Mouse (Mus musculus) forebrain, embryonic 10.5 days (tissue): ENCODE measurements around the gene Insl5. TPM values are rescaled to one million over a fixed set of nuclear protein-coding genes. Genes with fewer than 3 reads are reported as not detected.

Source experiments
- DNase-seq: peaks from one replicate; pipeline ENCODE4 v3.0.0-alpha.2; 2017; ENCODE audit warnings: low spot score; ENCODE audit errors: extremely low spot score
- H3K27ac ChIP-seq: fragments of 300-500 bp; sonication (generic); 2 replicates; pipeline ENCODE4 v1.5.1; 2016; ENCODE audit warnings: mild to moderate bottlenecking
- H3K27me3 ChIP-seq: fragments of 300-500 bp; sonication (generic); 2 replicates; pipeline ENCODE4 v1.6.1; 2016; ENCODE audit warnings: mild to moderate bottlenecking; ENCODE audit not compliant: poor library complexity, severe bottlenecking
- H3K36me3 ChIP-seq: fragments of 300-500 bp; sonication (generic); replicated peaks from 2 replicates; pipeline ENCODE4 v1.6.1; 2016; ENCODE audit warnings: mild to moderate bottlenecking, moderate library complexity
- H3K4me1 ChIP-seq: fragments of 300-500 bp; sonication (generic); 2 replicates; pipeline ENCODE4 v1.6.1; 2016
- H3K4me3 ChIP-seq: fragments of 300-500 bp; sonication (generic); 2 replicates; pipeline ENCODE4 v1.5.1; 2016; ENCODE audit warnings: mild to moderate bottlenecking, moderate library complexity
- H3K9me3 ChIP-seq: fragments of 300-500 bp; sonication (generic); 2 replicates; pipeline ENCODE4 v1.6.1; 2016; ENCODE audit warnings: mild to moderate bottlenecking, moderate library complexity
- WGBS: fragments of 180-500 bp; shearing (Covaris S2); methylation state at CpG from one replicate; pipeline ENCODE4 v1.1.7; 2016; 5-methylcytosine and 5-hydroxymethylcytosine counted together
- polyA plus RNA-seq: library from polyadenylated mRNA; unstranded; fragments of >200 nt; fragmentation: Nextera tagmentation; extraction: Ambion mirVana; gene quantifications from 2 replicates; pipeline ENCODE4 v1.2.1, GENCODE M21; 2016

Gene Insl5
- not detected in 2 replicates for polyA plus RNA-seq

DNA sequence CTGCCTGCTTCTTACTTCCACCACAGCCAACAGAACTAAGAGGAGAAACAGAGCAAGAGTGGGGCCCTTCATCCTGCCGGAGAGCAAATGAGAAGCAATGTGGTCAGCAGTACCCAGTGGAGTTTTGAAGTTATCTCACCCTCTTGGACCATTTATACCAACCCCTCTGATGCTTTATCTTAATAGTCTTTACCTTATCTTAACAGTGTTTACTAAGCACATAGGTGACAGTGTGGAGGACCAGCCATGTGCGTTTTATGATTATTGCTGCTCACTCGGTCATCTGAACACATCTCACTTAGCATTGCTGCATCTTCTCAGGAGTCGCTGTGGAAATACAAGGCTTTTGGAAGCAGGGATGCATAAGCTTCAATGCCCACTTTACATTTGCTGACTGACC lies at the start of gene Insl5:
Gene Insl5 (minus strand): TSS at position 222 of the 400 bp plus-strand sequence.
- no peak within 1 kb of the TSS for H3K27ac ChIP-seq
- H3K4me3 ChIP-seq = no peak within 1 kb of the TSS
- WGBS = 96% methylated on average over 4 of the region's 4 CpGs
- DNase-seq = no peak
- no peaks in the 10 kb centered on the region for H3K27me3 ChIP-seq
- 0 out of 2 replicates have a peak, but pooled peaks cover 3% of the 10 kb centered on the region for H3K4me1 ChIP-seq
- no peaks in the 10 kb centered on the region for H3K9me3 ChIP-seq
- H3K36me3 ChIP-seq = no peaks in the 10 kb centered on the region

- no peaks in the 10 kb centered on the region for H3K4me1 ChIP-seq
- 0 out of 2 replicates have a peak, but pooled peaks cover 7% of the 10 kb centered on the region for H3K36me3 ChIP-seq
- H3K4me3 ChIP-seq = no peak overlapping the region
- no peaks in the 10 kb centered on the region for H3K9me3 ChIP-seq
- 81% methylated on average over 3 of the region's 3 CpGs for WGBS
- DNase-seq = no peak
- H3K27me3 ChIP-seq = no peaks in the 10 kb centered on the region
- no peak overlapping the region for H3K27ac ChIP-seq
These were observed 44.0 kb upstream of the Insl5 start for GRCm38 (mm10) chr4:103070631-103071030.

DNA sequence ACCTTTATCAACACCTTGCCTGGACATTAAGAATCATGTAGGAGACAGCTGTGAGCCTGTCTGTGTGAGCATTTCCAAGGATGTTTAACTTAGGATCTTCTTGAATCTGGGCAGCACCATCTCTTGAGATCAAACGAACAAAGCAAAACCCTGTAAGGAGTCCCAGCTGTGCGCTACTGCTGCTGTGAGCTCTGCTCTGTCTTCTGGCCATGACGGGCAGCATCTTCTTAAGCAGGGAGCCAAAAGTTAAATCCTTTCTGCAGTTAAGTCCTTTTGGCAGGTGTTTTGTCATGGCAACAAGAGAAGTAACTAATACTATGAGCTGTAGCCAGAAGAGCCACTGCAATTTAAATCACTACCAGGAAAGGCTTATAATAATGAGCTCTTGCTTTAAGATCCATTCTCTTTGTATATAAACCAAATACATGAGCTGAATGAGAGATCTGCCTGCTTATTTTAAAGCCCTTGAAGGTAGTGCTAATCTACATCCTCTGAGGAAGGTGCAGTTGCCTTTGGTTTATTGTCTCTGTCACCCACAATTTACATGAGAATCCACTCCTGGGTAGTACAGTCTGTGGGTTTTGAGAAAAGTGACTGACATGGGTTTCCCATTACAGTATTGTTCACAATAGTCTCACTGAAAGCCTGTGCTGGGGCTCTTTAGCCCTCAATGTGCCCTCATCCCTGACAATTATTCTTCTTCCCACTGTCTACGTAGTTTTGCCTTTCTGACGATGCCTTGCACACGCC lies 41.4 kb upstream of the Insl5 start:
- 0 out of 2 replicates have a peak, but pooled peaks cover 3% of the 10 kb centered on the region for H3K36me3 ChIP-seq
- no peaks in the 10 kb centered on the region for H3K4me1 ChIP-seq
- 58% methylated on average over 6 of the region's 6 CpGs for WGBS
- H3K27me3 ChIP-seq = no peaks in the 10 kb centered on the region
- no peak for DNase-seq
- no peak overlapping the region for H3K4me3 ChIP-seq
- no peak overlapping the region for H3K27ac ChIP-seq
- H3K9me3 ChIP-seq = no peaks in the 10 kb centered on the region

- Histone ChIP-seq H3K4me3 (no peak overlapping the region), H3K27me3 (no peaks in the 10 kb centered on the region), H3K27ac (no peak overlapping the region), H3K4me1 (no peaks in the 10 kb centered on the region), H3K9me3 (no peaks in the 10 kb centered on the region), H3K36me3 (0 out of 2 replicates have a peak, but pooled peaks cover 3% of the 10 kb centered on the region)
- no peak for DNase-seq
- 89% methylated on average over 5 of the region's 5 CpGs for WGBS
These were observed 38.3 kb upstream of the Insl5 start for GRCm38 (mm10) chr4:103064976-103065375.

DNA sequence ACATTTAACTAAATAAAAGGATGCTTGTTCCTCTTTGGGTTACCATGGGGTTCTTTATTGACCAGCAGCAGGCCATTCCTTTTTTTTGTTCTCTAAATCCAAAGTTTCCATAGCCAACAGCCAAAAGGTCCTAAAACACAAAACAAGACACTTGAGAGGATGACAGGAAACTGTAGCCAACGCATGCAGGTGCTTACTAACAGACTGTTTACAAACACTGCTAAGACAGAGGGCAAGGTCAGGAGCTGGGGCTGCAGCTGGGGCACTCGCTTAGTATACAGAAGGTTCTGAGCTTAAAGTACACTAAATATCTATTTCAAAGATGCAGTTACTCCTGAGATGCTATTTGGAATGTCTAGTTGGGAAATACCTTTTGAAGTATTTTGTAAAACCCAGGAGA lies 37.8 kb upstream of the Insl5 start:
- no peak for DNase-seq
- Histone ChIP-seq H3K27me3 (no peaks in the 10 kb centered on the region), H3K27ac (no peak overlapping the region), H3K36me3 (peaks cover 6% of the 10 kb centered on the region), H3K9me3 (no peaks in the 10 kb centered on the region), H3K4me3 (no peak overlapping the region), H3K4me1 (no peaks in the 10 kb centered on the region)
- WGBS = 77% methylated on average over 2 of the region's 2 CpGs

- Histone ChIP-seq H3K9me3 (peaks cover 2% of the 10 kb centered on the region; the same call in 1 of the 2 replicates), H3K4me1 (no peaks in the 10 kb centered on the region), H3K27ac (no peak overlapping the region), H3K27me3 (no peaks in the 10 kb centered on the region), H3K36me3 (peaks cover 21% of the 10 kb centered on the region), H3K4me3 (no peak overlapping the region)
- WGBS = 88% methylated on average over 5 of the region's 5 CpGs
- no peak for DNase-seq
These were observed 30.3 kb upstream of the Insl5 start for GRCm38 (mm10) chr4:103056909-103057308.

DNA sequence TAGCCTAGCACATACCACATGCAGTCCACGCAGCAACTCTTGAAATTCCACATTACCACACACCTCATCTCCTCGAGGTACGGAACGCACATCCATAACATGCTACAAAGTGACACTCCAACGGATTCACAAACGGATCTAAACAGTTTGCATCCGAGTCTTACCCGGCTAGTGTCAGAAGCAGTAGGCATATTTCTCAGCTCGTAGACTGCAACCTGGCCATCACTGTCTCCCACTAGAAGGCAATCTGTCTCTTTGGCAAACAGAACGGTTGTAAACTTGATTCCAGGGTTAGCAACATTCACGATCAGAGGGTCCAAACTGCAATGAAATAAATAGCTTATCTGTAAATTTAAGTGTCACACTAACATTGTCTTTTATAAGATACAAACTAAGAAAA lies 21.4 kb upstream of the Insl5 start:
- no peaks in the 10 kb centered on the region; the same call in 1 of the 2 replicates for H3K9me3 ChIP-seq
- peaks cover 4% of the 10 kb centered on the region; the same call in 1 of the 2 replicates for H3K36me3 ChIP-seq
- 93% methylated on average over 11 of the region's 11 CpGs for WGBS
- H3K27ac ChIP-seq = no peak overlapping the region
- H3K27me3 ChIP-seq = no peaks in the 10 kb centered on the region
- no peak for DNase-seq
- H3K4me3 ChIP-seq = no peak overlapping the region
- H3K4me1 ChIP-seq = no peaks in the 10 kb centered on the region

DNA sequence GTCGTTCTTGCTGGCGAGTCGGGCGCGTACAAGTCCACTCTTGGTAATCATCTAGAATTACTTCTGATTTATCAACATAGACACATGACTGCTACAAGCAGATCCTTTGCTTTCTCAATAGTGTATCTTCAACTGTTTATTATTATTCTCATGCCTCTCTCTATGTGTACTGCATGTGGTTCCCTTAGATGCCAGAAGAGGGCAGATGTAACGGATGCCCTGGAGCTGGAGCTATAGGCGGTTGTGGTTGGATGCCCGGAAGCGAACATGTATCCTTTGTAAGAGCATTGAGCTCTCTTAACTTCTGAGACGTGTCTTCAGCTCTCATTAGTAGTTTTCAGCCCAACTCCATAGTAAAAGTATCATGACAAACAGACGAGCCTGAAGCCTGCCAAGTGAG lies 16.4 kb upstream of the Insl5 start:
- Histone ChIP-seq H3K4me3 (no peak overlapping the region), H3K9me3 (no peaks in the 10 kb centered on the region), H3K27me3 (no peaks in the 10 kb centered on the region), H3K36me3 (peaks cover 14% of the 10 kb centered on the region; the same call in 1 of the 2 replicates), H3K4me1 (no peaks in the 10 kb centered on the region), H3K27ac (no peak overlapping the region)
- WGBS = 93% methylated on average over 11 of the region's 11 CpGs
- no peak for DNase-seq

- DNase-seq = no peak
- H3K27ac ChIP-seq = no peak overlapping the region
- 75% methylated on average over 5 of the region's 5 CpGs for WGBS
- no peaks in the 10 kb centered on the region for H3K9me3 ChIP-seq
- no peak overlapping the region for H3K4me3 ChIP-seq
- no peaks in the 10 kb centered on the region for H3K27me3 ChIP-seq
- H3K4me1 ChIP-seq = no peaks in the 10 kb centered on the region
- H3K36me3 ChIP-seq = peaks cover 18% of the 10 kb centered on the region
These were observed 13.2 kb upstream of the Insl5 start for GRCm38 (mm10) chr4:103039838-103040191.

- WGBS = 90% methylated on average over 14 of the region's 14 CpGs
- Histone ChIP-seq H3K36me3 (peaks cover 18% of the 10 kb centered on the region), H3K27ac (no peak overlapping the region), H3K9me3 (no peaks in the 10 kb centered on the region), H3K4me1 (no peaks in the 10 kb centered on the region), H3K27me3 (no peaks in the 10 kb centered on the region), H3K4me3 (no peak overlapping the region)
- DNase-seq = no peak
These were observed 12.6 kb upstream of the Insl5 start for GRCm38 (mm10) chr4:103039103-103039837.

DNA sequence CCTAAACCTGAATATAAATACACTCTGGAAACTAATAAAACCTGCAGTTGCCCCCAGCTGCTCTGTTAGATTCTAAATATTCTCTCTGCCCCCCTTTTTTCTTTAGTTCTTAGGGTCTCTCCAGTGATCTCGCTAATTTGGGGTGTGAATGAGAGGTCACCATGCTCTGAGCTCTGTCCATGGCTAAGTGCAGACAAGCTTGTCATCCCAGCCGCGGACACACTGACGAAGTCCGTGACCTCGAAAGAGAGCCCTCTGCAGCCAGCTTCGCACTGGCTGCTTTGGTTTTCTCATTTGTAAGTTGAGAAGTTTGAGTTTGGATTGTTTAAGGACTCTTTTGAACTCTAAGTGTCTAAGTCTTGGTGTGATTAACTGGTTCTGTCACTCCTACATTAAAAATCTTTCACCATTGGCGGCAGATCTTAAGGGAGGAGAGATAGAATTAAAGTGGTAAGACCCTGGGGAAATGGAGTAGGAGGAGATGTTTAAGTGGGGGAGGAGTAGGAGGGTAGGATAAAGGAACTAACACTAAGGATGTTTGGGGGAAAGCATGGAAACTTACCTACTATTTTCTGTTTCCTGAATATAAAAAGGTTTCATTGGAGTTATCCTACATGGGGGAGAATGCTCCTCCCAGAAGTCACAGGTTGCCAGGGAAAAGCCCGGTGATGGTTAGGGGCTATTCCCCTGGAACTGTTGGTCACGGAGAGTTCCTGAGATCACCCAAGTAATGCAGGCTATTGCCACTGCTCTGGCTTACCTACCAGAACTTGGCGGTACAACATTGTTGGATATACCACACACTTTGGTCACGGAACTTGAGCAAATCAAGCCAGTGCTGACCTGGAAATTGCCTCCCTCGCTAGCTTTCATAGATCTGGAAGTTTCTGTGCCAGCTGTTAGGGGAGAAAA lies 1.8 kb upstream of the Insl5 start:
- WGBS = 82% methylated on average over 13 of the region's 13 CpGs
- no peaks in the 10 kb centered on the region for H3K9me3 ChIP-seq
- H3K4me1 ChIP-seq = 0 out of 2 replicates have a peak, but pooled peaks cover 3% of the 10 kb centered on the region
- H3K36me3 ChIP-seq = no peaks in the 10 kb centered on the region
- H3K4me3 ChIP-seq = no peak overlapping the region
- H3K27me3 ChIP-seq = no peaks in the 10 kb centered on the region
- no peak overlapping the region for H3K27ac ChIP-seq
- no peak for DNase-seq

- WGBS = 90% methylated on average over 7 of the region's 7 CpGs
- Histone ChIP-seq H3K27me3 (no peaks in the 10 kb centered on the region), H3K4me1 (0 out of 2 replicates have a peak, but pooled peaks cover 3% of the 10 kb centered on the region), H3K27ac (no peak overlapping the region), H3K4me3 (no peak overlapping the region), H3K36me3 (no peaks in the 10 kb centered on the region), H3K9me3 (no peaks in the 10 kb centered on the region)
- DNase-seq = no peak
These were observed 1.1 kb upstream of the Insl5 start for GRCm38 (mm10) chr4:103027745-103028144.
